Mouse (Mus musculus) kidney, adult 2 months (tissue): ENCODE data around the gene Ctnnbip1.

Experiments used
- CTCF ChIP-seq: fragments of 200-500 bp; conservative IDR thresholded peaks from 2 replicates; pipeline ENCODE4 v1.5.1; 2011; ENCODE audit warnings: low read depth, mild to moderate bottlenecking, control low read depth, low read length, moderate library complexity, mixed read lengths; ENCODE audit not compliant: insufficient read depth, insufficient read length
- POLR2A ChIP-seq: fragments of 200-500 bp; IDR thresholded peaks from one replicate; pipeline ENCODE4 v1.6.1; 2011; ENCODE audit warnings: low read depth, low read length, control low read depth

DNA sequence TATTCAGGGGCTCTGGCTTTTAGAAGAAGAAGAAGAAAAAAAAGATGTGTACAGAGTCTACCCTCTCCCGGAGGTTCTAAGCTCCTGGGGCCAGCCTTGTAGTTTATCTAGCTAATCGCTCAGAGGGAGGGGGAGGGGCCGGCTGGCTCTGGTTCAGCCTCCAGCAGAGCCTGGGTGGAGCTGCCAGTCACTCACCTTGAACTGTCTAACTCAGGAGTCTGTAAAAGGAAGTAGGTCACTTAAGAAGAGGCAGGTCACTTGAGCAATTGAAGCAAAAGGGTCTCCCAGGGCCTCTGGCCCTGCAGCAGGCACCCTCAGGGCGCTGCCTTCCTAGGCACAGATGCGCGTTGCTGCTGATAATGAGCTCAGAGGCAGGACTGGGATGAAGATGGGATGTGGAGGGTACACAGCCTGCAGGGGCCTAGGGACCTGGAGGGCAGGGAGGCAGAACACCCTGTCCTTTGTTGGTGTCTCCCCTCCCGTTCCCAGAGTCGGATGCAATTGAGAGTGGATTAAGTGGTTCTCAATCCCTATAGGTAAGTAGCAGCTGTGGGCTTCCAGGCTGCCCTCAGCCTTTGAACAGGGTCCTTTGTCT lies 49.5 kb downstream of the Ctnnbip1 start:
- TF ChIP-seq POLR2A (no peak), CTCF (no peak)
